Mouse (Mus musculus): ENCODE results near the gene Nup85. TPM values are rescaled to one million over a fixed set of nuclear protein-coding genes. Genes with fewer than 3 reads are reported as not detected.
"Not testable (repeated sequence)": the region's sequence is repeated elsewhere in the genome, so short reads cannot be mapped to it uniquely, and the experiment has no call there.

The Nup85 gene
- polyA plus RNA-seq (2015; fragmentation: Nextera tagmentation; extraction: Ambion mirVana): 180 and 186 TPM in 2 replicates

- Histone ChIP-seq H3K9me3 (no peaks in the 10 kb centered on the region), H3K36me3 (peaks cover 33% of the 10 kb centered on the region), H3K9ac (peak within 1 kb of the TSS; percentile 88), H3K4me3 (peak within 1 kb of the TSS; percentile 88), H3K27ac (peak within 1 kb of the TSS; percentile 87), H3K27me3 (no peaks in the 10 kb centered on the region), H3K4me2 (peak within 1 kb of the TSS; percentile 85), H3K4me1 (peaks cover 15% of the 10 kb centered on the region)
- under 1% methylated on average over 42 of the region's 42 CpGs for WGBS
- peak; percentile 83 for ATAC-seq (ENCODE audit: insufficient number of reproducible peaks, insufficient read depth, low FRiP score, low TSS enrichment, low read depth)
These were observed at the start of gene Nup85 for GRCm38 (mm10) chr11:115564064-115564809. TSS of gene Nup85 (plus strand) at chr11:115564434.

DNA sequence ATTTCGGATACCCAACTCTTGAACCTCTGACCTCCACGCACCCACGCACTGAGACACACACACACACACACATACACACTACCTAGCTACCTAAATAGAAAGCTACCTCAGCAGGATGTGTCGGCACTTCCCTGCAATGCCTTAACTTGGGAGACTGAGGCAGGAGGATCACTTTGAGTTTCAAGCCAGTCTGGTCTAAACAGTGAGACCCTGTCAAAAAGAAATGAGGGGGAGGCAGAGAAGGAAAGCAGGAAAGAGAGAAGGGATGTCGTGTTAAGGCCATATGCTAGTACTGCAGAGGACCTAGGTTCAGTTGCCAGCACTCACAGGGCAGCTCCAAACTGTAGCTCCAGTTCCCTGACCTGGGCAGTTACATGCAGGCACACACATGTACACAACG lies 49.2 kb upstream of the Nup85 start:
- WGBS: 68% methylated on average over 6 of the region's 6 CpGs
- peaks cover 33% of the 10 kb centered on the region for H3K4me1 ChIP-seq
- H3K27ac ChIP-seq: no peak overlapping the region
- H3K36me3 ChIP-seq: no peaks in the 10 kb centered on the region
- no peak overlapping the region for H3K9ac ChIP-seq
- H3K27me3 ChIP-seq: no peaks in the 10 kb centered on the region
- ATAC-seq (ENCODE audit: insufficient number of reproducible peaks, insufficient read depth, low FRiP score, low TSS enrichment, low read depth): no peak
- H3K4me2 ChIP-seq: peak overlapping the region; percentile 3; the same call in 1 of the 2 replicates
- H3K9me3 ChIP-seq: no peaks in the 10 kb centered on the region
- no peak overlapping the region for H3K4me3 ChIP-seq

- WGBS: 78% methylated on average over 5 of the region's 5 CpGs
- Histone ChIP-seq H3K36me3 (peaks cover 3% of the 10 kb centered on the region), H3K27ac (no peak overlapping the region), H3K9me3 (no peaks in the 10 kb centered on the region), H3K4me1 (peaks cover 14% of the 10 kb centered on the region), H3K27me3 (no peaks in the 10 kb centered on the region), H3K9ac (no peak overlapping the region), H3K4me2 (no peak overlapping the region), H3K4me3 (no peak overlapping the region)
- ATAC-seq (ENCODE audit: insufficient number of reproducible peaks, insufficient read depth, low FRiP score, low TSS enrichment, low read depth): no peak
These were observed 47.3 kb upstream of the Nup85 start for GRCm38 (mm10) chr11:115516942-115517341.

- ATAC-seq (ENCODE audit: insufficient number of reproducible peaks, insufficient read depth, low FRiP score, low TSS enrichment, low read depth): no peak
- Histone ChIP-seq H3K27me3 (no peaks in the 10 kb centered on the region), H3K9ac (no peak overlapping the region), H3K36me3 (peaks cover 14% of the 10 kb centered on the region), H3K4me3 (no peak overlapping the region), H3K9me3 (no peaks in the 10 kb centered on the region), H3K4me1 (no peaks in the 10 kb centered on the region), H3K27ac (no peak overlapping the region), H3K4me2 (no peak overlapping the region)
- WGBS: 62% methylated on average over 9 of the region's 9 CpGs
These were observed 45.5 kb upstream of the Nup85 start for GRCm38 (mm10) chr11:115518693-115519092.

GRCm38 (mm10) chr11:115519581-115519980 lies 44.7 kb upstream of the Nup85 start:
- 90% methylated on average over 3 of the region's 3 CpGs for WGBS
- Histone ChIP-seq H3K9me3 (no peaks in the 10 kb centered on the region), H3K27ac (no peak overlapping the region), H3K9ac (no peak overlapping the region), H3K4me2 (no peak overlapping the region), H3K27me3 (no peaks in the 10 kb centered on the region), H3K36me3 (peaks cover 21% of the 10 kb centered on the region), H3K4me1 (no peaks in the 10 kb centered on the region), H3K4me3 (no peak overlapping the region)
- ATAC-seq (ENCODE audit: insufficient number of reproducible peaks, insufficient read depth, low FRiP score, low TSS enrichment, low read depth): no peak

DNA sequence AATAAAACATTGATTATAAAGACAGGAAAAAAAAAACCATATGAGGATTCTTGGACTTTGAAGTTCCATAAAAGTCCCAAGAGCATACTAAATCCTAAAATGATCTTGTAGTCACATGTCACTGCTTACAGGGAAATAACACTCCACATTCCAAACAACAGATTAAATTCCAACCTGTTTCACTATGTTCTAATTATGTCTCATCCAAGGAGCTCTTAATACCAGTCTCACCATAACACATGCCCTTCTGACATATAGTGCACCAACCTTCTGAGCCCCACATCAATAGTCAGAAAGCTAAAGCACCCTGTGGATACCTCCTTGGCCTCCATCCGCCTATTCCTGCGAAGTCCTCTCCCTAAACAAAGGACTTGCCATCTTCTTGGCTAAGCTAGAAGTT lies 44.0 kb upstream of the Nup85 start:
- Histone ChIP-seq H3K27me3 (no peaks in the 10 kb centered on the region), H3K4me3 (no peak overlapping the region), H3K27ac (no peak overlapping the region), H3K36me3 (peaks cover 28% of the 10 kb centered on the region), H3K4me1 (no peaks in the 10 kb centered on the region), H3K4me2 (no peak overlapping the region), H3K9ac (no peak overlapping the region), H3K9me3 (no peaks in the 10 kb centered on the region)
- ATAC-seq (ENCODE audit: insufficient number of reproducible peaks, insufficient read depth, low FRiP score, low TSS enrichment, low read depth): no peak
- WGBS: 74% methylated on average over 2 of the region's 2 CpGs

GRCm38 (mm10) chr11:115521080-115521479 lies 43.2 kb upstream of the Nup85 start:
- WGBS: 82% methylated on average over 4 of the region's 4 CpGs
- Histone ChIP-seq H3K36me3 (peaks cover 36% of the 10 kb centered on the region), H3K4me1 (no peaks in the 10 kb centered on the region), H3K27ac (no peak overlapping the region), H3K27me3 (no peaks in the 10 kb centered on the region), H3K4me3 (no peak overlapping the region), H3K9me3 (no peaks in the 10 kb centered on the region), H3K9ac (no peak overlapping the region), H3K4me2 (no peak overlapping the region)
- ATAC-seq (ENCODE audit: insufficient number of reproducible peaks, insufficient read depth, low FRiP score, low TSS enrichment, low read depth): no peak

- Histone ChIP-seq H3K9me3 (no peaks in the 10 kb centered on the region), H3K27ac (no peak overlapping the region), H3K36me3 (peaks cover 48% of the 10 kb centered on the region), H3K9ac (no peak overlapping the region), H3K4me1 (no peaks in the 10 kb centered on the region), H3K4me3 (no peak overlapping the region), H3K27me3 (no peaks in the 10 kb centered on the region), H3K4me2 (no peak overlapping the region)
- no peak for ATAC-seq (ENCODE audit: insufficient number of reproducible peaks, insufficient read depth, low FRiP score, low TSS enrichment, low read depth)
- WGBS: 88% methylated on average over 2 of the region's 2 CpGs
These were observed 42.0 kb upstream of the Nup85 start for GRCm38 (mm10) chr11:115522238-115522637.

DNA sequence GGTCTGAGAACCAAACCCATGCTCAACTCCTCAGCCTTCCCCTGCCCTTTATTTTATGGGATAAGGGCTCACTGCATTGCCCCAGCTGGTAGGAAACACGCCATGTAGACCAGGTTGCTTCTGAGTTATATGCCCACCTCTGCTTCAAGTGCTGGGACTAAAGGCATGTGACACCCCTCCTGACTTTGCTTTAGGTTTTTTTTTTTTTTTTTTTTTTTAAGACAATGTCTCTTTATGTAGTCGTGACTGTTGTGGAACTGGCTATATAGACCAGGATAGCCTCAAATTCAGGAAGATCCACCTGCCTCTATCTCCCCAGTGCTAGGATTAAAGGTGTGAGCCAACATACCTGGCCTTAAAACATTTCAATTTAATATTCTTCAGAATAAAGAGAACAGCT lies 41.5 kb upstream of the Nup85 start:
- Histone ChIP-seq H3K4me3 (no peak overlapping the region), H3K4me2 (no peak overlapping the region), H3K36me3 (peaks cover 52% of the 10 kb centered on the region), H3K4me1 (no peaks in the 10 kb centered on the region), H3K9me3 (no peaks in the 10 kb centered on the region), H3K27me3 (no peaks in the 10 kb centered on the region), H3K27ac (no peak overlapping the region), H3K9ac (no peak overlapping the region)
- no peak for ATAC-seq (ENCODE audit: insufficient number of reproducible peaks, insufficient read depth, low FRiP score, low TSS enrichment, low read depth)
- 82% methylated on average over 2 of the region's 2 CpGs for WGBS

- H3K27ac ChIP-seq; H3K27me3 ChIP-seq; H3K4me3 ChIP-seq; H3K9ac ChIP-seq; H3K9me3 ChIP-seq; H3K4me1 ChIP-seq; H3K4me2 ChIP-seq; ATAC-seq (ENCODE audit: insufficient number of reproducible peaks, insufficient read depth, low FRiP score, low TSS enrichment, low read depth): not testable (repeated sequence)
- peaks cover 78% of the 10 kb centered on the region for H3K36me3 ChIP-seq
- WGBS: 82% methylated on average over 3 of the region's 3 CpGs
These were observed 37.8 kb upstream of the Nup85 start for GRCm38 (mm10) chr11:115526446-115526845.

DNA sequence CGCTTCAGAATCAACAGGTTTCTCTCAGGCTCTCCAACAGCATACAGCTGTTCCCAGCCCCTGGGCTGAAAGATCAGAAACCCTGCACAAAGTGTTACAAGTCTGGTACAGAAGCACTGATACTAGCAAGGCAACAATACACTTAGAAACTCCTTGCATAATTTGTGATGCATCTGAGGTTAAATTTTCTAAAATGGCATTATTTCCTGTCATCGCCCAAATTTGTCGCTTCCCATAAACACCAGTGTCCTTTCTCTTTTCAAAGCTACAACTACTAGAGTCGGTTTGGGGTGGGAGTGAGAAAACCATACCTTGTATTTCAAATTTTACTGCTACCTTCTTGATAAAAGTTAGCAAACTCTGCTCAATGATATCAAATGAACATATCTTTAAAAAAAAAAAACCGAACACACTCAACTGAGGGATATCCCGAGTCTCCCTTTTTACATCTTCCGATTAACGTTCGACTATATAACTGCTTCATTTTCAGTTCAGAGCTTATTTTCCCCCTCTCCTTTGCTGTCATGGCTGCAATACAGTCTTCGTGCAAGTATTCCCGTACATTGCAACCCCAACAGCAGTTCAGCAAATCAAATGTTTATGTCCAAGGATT lies 29.4 kb upstream of the Nup85 start:
- Histone ChIP-seq H3K4me1 (peaks cover 16% of the 10 kb centered on the region), H3K27me3 (no peaks in the 10 kb centered on the region), H3K4me3 (peak overlapping the region; percentile 95), H3K36me3 (peaks cover 40% of the 10 kb centered on the region), H3K4me2 (peak overlapping the region; percentile 82), H3K9ac (peak overlapping the region; percentile 98), H3K27ac (peak overlapping the region; percentile 100), H3K9me3 (no peaks in the 10 kb centered on the region)
- no peak for ATAC-seq (ENCODE audit: insufficient number of reproducible peaks, insufficient read depth, low FRiP score, low TSS enrichment, low read depth)
- 5% methylated on average over 11 of the region's 11 CpGs for WGBS

DNA sequence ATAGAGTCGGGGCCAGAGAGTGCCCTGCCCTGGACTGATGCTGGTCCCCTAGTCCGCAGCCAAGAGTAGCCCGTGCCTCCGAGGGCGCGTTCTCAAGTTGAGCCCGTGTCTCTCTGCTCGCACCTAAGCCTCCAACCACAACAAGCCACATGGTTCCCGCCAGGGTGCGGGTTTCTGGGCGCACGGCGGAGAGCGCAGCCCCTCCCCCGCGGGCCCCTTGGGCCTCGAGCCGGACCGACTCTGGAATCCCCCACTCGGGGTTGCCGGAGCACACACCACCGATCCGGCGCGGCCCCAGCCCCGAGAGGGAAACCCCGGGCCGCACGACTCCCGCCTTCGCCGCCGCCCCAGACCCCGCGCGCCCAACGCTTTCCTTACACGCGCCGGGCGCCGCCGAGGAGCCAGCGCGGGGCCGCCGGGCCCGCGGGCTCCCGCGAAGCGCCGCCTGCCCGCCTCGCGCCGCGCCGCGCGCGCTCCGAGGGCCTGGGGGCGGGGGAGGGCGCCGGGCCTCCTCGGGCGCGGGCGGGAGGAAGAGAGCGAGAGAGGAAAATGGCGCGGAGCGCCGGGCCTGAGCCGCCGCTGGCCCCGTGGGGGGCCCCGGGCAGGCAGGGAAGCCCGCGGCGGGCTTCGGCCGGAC lies 28.7 kb upstream of the Nup85 start:
- Histone ChIP-seq H3K4me2 (peak overlapping the region; percentile 82), H3K27me3 (no peaks in the 10 kb centered on the region), H3K4me3 (peak overlapping the region; percentile 95), H3K9ac (peak overlapping the region; percentile 98), H3K27ac (peak overlapping the region; percentile 100), H3K9me3 (no peaks in the 10 kb centered on the region), H3K4me1 (peaks cover 16% of the 10 kb centered on the region), H3K36me3 (peaks cover 34% of the 10 kb centered on the region)
- ATAC-seq (ENCODE audit: insufficient number of reproducible peaks, insufficient read depth, low FRiP score, low TSS enrichment, low read depth): peak; percentile 48
- WGBS: under 1% methylated on average over 79 of the region's 84 CpGs
